Mouse (Mus musculus): ENCODE data around the gene Gm42742.

Gm42742 gene

GRCm38 (mm10) chr7:127007313-127008024 lies 13.4 kb downstream of the Gm42742 start:
- in situ Hi-C loops (cut with MboI, MseI), result loop anchor here (25.0 kb wide), 1 partner anchor 820 kb away; no protein-coding TSS in a partner anchor

GRCm38 (mm10) chr7:127004122-127004875 lies 16.6 kb downstream of the Gm42742 start:
- in situ Hi-C loops (cut with MboI, MseI), result loop anchor here (25.0 kb wide), 1 partner anchor 817 kb away; no protein-coding TSS in a partner anchor

GRCm38 (mm10) chr7:127003620-127004019 lies 17.3 kb downstream of the Gm42742 start:
- in situ Hi-C loops (cut with MboI, MseI), result loop anchor here (25.0 kb wide), 1 partner anchor 816 kb away; no protein-coding TSS in a partner anchor

- in situ Hi-C loops (cut with MboI, MseI), result loop anchor here (10.0 kb wide), 1 partner anchor 695 kb away; no protein-coding TSS in a partner anchor
Observed at GRCm38 (mm10) chr7:126999568-126999967, 21.3 kb downstream of the Gm42742 start.

- in situ Hi-C loops (cut with MboI, MseI), result loop anchor here (10.0 kb wide), 1 partner anchor 698 kb away; no protein-coding TSS in a partner anchor
Observed at GRCm38 (mm10) chr7:126996449-126996848, 24.4 kb downstream of the Gm42742 start.

- in situ Hi-C loops (cut with MboI, MseI), result no loop called here
Observed at GRCm38 (mm10) chr7:126988816-126989215, 32.1 kb downstream of the Gm42742 start.

GRCm38 (mm10) chr7:126986319-126986718 lies 34.6 kb downstream of the Gm42742 start:
- in situ Hi-C loops (cut with MboI, MseI), result no loop called here

- in situ Hi-C loops (cut with MboI, MseI), result no loop called here
Observed at GRCm38 (mm10) chr7:126984667-126985444, 36.0 kb downstream of the Gm42742 start.

- in situ Hi-C loops (cut with MboI, MseI), result no loop called here
Observed at GRCm38 (mm10) chr7:126983113-126983512, 37.8 kb downstream of the Gm42742 start.

- in situ Hi-C loops (cut with MboI, MseI), result no loop called here
Observed at GRCm38 (mm10) chr7:126982054-126982453, 38.8 kb downstream of the Gm42742 start.

GRCm38 (mm10) chr7:126981601-126982000 lies 39.3 kb downstream of the Gm42742 start:
- in situ Hi-C loops (cut with MboI, MseI), result no loop called here

GRCm38 (mm10) chr7:126978841-126979240 lies 42.1 kb downstream of the Gm42742 start:
- in situ Hi-C loops (cut with MboI, MseI), result no loop called here

GRCm38 (mm10) chr7:126976878-126977459 lies 43.9 kb downstream of the Gm42742 start:
- in situ Hi-C loops (cut with MboI, MseI), result no loop called here

- in situ Hi-C loops (cut with MboI, MseI), result no loop called here
Observed at GRCm38 (mm10) chr7:126975950-126976866, 44.7 kb downstream of the Gm42742 start, which contains the start of gene Cdiptos. Gene Cdiptos, minus strand, starts transcription at chr7:126976098.

GRCm38 (mm10) chr7:126975893-126975949 lies 45.2 kb downstream of the Gm42742 start, which contains the start of gene Cdipt:
Gene Cdipt, plus strand, starts transcription at chr7:126975914.
- in situ Hi-C loops (cut with MboI, MseI), result no loop called here

- in situ Hi-C loops (cut with MboI, MseI), result no loop called here
Observed at GRCm38 (mm10) chr7:126975493-126975892, 45.4 kb downstream of the Gm42742 start.

- in situ Hi-C loops (cut with MboI, MseI), result no loop called here
Observed at GRCm38 (mm10) chr7:126967361-126967760, 53.5 kb downstream of the Gm42742 start.

- in situ Hi-C loops (cut with MboI, MseI), result no loop called here
Observed at GRCm38 (mm10) chr7:126965568-126965967, 55.3 kb downstream of the Gm42742 start.
